Mouse (Mus musculus) leukemia stem cell, adult 10-12 weeks (primary cell): ENCODE data around the gene Olfr845. TPM values are rescaled to one million over a fixed set of nuclear protein-coding genes. Genes with fewer than 3 reads are reported as not detected.

Source experiments
- polyA plus RNA-seq: library from polyadenylated mRNA; stranded (reverse); fragments of >175 nt; gene quantifications from 2 replicates; pipeline ENCODE4 v1.2.3, GENCODE M21; 2012; ENCODE audit warnings: low replicate concordance

The Olfr845 gene
- not detected in 2 replicates for polyA plus RNA-seq

GRCm38 (mm10) chr9:19336157-19336556 lies at the start of gene Olfr845:
Gene Olfr845, plus strand, starts transcription at chr9:19336457.

GRCm38 (mm10) chr9:19316047-19316446 lies 20.2 kb upstream of the Olfr845 start, which contains the start of gene Olfr844:
Gene Olfr844, plus strand, starts transcription at chr9:19316347.

GRCm38 (mm10) chr9:19363905-19364304 lies 27.6 kb downstream of the Olfr845 start, which contains the start of gene Olfr846:
Gene Olfr846, minus strand, starts transcription at chr9:19364005.

GRCm38 (mm10) chr9:19378569-19378968 lies 42.3 kb downstream of the Olfr845 start, which contains the start of gene Olfr847:
Gene Olfr847, minus strand, starts transcription at chr9:19378669.

Other genes with a start within 250 kb of the Olfr845 start
- not detected in 2 replicates for gene Olfr836, start 216.1 kb upstream of the Olfr845 start, polyA plus RNA-seq
- not detected in 2 replicates for gene Olfr837, start 200.1 kb upstream of the Olfr845 start, polyA plus RNA-seq
- not detected in 2 replicates for gene Olfr839-ps1, start 159.1 kb upstream of the Olfr845 start, polyA plus RNA-seq
- gene Olfr843, start 84.5 kb upstream of the Olfr845 start, polyA plus RNA-seq = not detected in 2 replicates
- not detected in 2 replicates for gene Olfr844, start 20.1 kb upstream of the Olfr845 start, polyA plus RNA-seq
- not detected in 2 replicates for gene Olfr846, start 27.5 kb downstream of the Olfr845 start, polyA plus RNA-seq
- gene Olfr847, start 42.2 kb downstream of the Olfr845 start, polyA plus RNA-seq = not detected in 2 replicates
- not detected in 2 replicates for gene Olfr849, start 103.8 kb downstream of the Olfr845 start, polyA plus RNA-seq
- gene Olfr850, start 141.8 kb downstream of the Olfr845 start, polyA plus RNA-seq = not detected in 2 replicates
- gene Olfr851, start 156.8 kb downstream of the Olfr845 start, polyA plus RNA-seq = 0.03 TPM in 1 of 2 replicates, not detected in the other
- not detected in 2 replicates for gene Olfr853, start 204.6 kb downstream of the Olfr845 start, polyA plus RNA-seq
- not detected in 2 replicates for gene Olfr854, start 230.9 kb downstream of the Olfr845 start, polyA plus RNA-seq
- not detected in 2 replicates for gene Olfr855, start 246.2 kb downstream of the Olfr845 start, polyA plus RNA-seq